Comparison of ENCODE assay signal across 8 mouse cellular contexts in the genomic region with DNA sequence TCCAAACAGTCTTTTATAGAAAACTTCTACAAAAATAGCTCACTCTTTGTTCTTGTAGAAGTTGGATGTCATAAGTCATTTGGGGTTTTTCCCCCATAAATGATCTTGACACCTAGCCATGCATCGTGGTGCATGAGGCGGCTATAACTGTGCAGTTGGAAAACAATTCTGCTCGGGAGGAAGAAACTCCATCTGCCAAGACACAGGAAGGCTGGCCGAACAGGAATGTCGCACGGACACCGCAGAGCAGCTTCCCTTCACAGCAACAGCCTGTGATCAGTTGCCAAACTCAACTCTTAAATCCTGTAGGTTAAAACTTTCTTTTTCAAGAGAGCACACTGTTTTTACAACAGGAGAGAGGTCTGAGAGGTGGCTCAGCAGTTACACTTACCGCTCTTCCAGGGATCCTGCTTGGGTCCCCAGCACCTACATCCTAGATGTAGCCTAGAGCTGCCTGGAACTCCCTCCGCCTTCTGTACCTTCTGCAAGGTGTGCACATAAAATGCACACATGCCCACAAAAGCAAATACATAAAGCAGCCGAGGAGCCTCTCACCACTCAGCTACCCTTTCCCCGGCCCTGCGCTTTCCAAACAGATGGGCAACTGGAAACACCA. TPM values are rescaled to one million over a fixed set of nuclear protein-coding genes. Genes with fewer than 3 reads are reported as not detected.
DNase-seq lines count a peak whose midpoint lies in the region; ATAC-seq and TF ChIP-seq lines count a peak whose summit lies in the region.
"Had no signal": no experiment of that assay in that cellular context is flagged by ENCODE, and none has a peak within 500 bp of the region (broad histone marks: within the 10 kb centered on the region; RNA-seq: fewer than 3 reads in every experiment).

No protein-coding gene starts in this region.

- H3K36me3 ChIP-seq in megakaryocyte, embryonic 14.5 days (replicated peaks; ENCODE audit: low read length): peaks cover 47% of the 10 kb centered on the region
- H3K36me3 ChIP-seq in kidney, embryonic 15.5 days: no peaks in the 10 kb centered on the region
- no peaks in the 10 kb centered on the region for H3K36me3 ChIP-seq in stomach, embryonic 15.5 days

- H3K9me3 ChIP-seq in megakaryocyte, embryonic 14.5 days: 0 out of 2 replicates have a peak, but pooled peaks cover 14% of the 10 kb centered on the region
- H3K9me3 ChIP-seq in kidney, embryonic 15.5 days (replicated peaks): no peaks in the 10 kb centered on the region
- no peaks in the 10 kb centered on the region for H3K9me3 ChIP-seq in stomach, embryonic 15.5 days

- peak overlapping the region; percentile 26; the same call in 1 of the 2 replicates for H3K9ac ChIP-seq in kidney, embryonic 15.5 days
- H3K9ac ChIP-seq in stomach, embryonic 15.5 days: no peak overlapping the region

- 8% methylated on average over 12 of the region's 12 CpGs for WGBS in kidney, embryonic 15.5 days
- WGBS in stomach, embryonic 15.5 days: 37% methylated on average over 12 of the region's 12 CpGs

- no peak for DNase-seq in spleen, adult 18-20 months
- no peak for DNase-seq in spleen, adult 12 weeks (ENCODE audit: low spot score)

- H3K4me3 ChIP-seq in megakaryocyte, embryonic 14.5 days (replicated peaks): peak overlapping the region; percentile 59
- H3K4me3 ChIP-seq in embryonic fibroblast, embryonic 13.5 days (ENCODE audit: insufficient read depth, low read length): no peak overlapping the region
- peak overlapping the region; percentile 24 for H3K4me3 ChIP-seq in kidney, embryonic 15.5 days (replicated peaks)
- no peak overlapping the region for H3K4me3 ChIP-seq in stomach, embryonic 15.5 days (replicated peaks)

- no peaks in the 10 kb centered on the region for H3K27me3 ChIP-seq in megakaryocyte, embryonic 14.5 days (replicated peaks)
- no peaks in the 10 kb centered on the region for H3K27me3 ChIP-seq in kidney, embryonic 15.5 days
- H3K27me3 ChIP-seq in stomach, embryonic 15.5 days (replicated peaks): no peaks in the 10 kb centered on the region

- peak overlapping the region; percentile 43; the same call in 1 of the 2 replicates for H3K27ac ChIP-seq in embryonic fibroblast, embryonic 13.5 days (ENCODE audit: insufficient read depth, low read length)
- peak overlapping the region; percentile 95 for H3K27ac ChIP-seq in kidney, embryonic 15.5 days
- H3K27ac ChIP-seq in stomach, embryonic 15.5 days: peak overlapping the region; percentile 77
- H3K27ac ChIP-seq: macrophage had no signal

- H3K4me2 ChIP-seq in kidney, embryonic 15.5 days: peak overlapping the region; percentile 53
- peak overlapping the region; percentile 17 for H3K4me2 ChIP-seq in stomach, embryonic 15.5 days

- no peak for ATAC-seq in megakaryocyte, adult 5-6 weeks (ENCODE audit: poor library complexity, severe bottlenecking)
- ATAC-seq in kidney, embryonic 15.5 days (replicated peaks; ENCODE audit: low FRiP score): peak; percentile 54
- ATAC-seq in stomach, embryonic 15.5 days (ENCODE audit: insufficient read depth, low FRiP score, low read depth): peak; percentile 24; the same call in 1 of the 2 replicates

- H3K4me1 ChIP-seq in megakaryocyte, embryonic 14.5 days: peaks cover 76% of the 10 kb centered on the region
- H3K4me1 ChIP-seq in embryonic fibroblast, embryonic 13.5 days (ENCODE audit: control insufficient read depth, insufficient read depth, low read length): peaks cover 16% of the 10 kb centered on the region
- peaks cover 84% of the 10 kb centered on the region for H3K4me1 ChIP-seq in kidney, embryonic 15.5 days
- peaks cover 25% of the 10 kb centered on the region for H3K4me1 ChIP-seq in stomach, embryonic 15.5 days

- TF ChIP-seq POLR2A in embryonic fibroblast, embryonic 13.5 days (IDR thresholded peaks at IDR 0.05; ENCODE audit: low read depth, low read length): no peak

- no peak for TF ChIP-seq CTCF in embryonic fibroblast, embryonic 13.5 days (IDR thresholded peaks at IDR 0.05; ENCODE audit: borderline replicate concordance, insufficient read depth, low read length)

RNA-seq across cellular contexts. Expression of a gene that starts 29.4 kb away (rescaled TPM):
- polyA plus RNA-seq in megakaryocyte, embryonic 14.5 days (2012; ENCODE audit: insufficient read depth, low replicate concordance): 10.9 and 14.8 TPM in 2 replicates
- total RNA-seq in megakaryocyte, adult 5-6 weeks (2015): 5.6 and 7.9 TPM in 2 replicates
- total RNA-seq in megakaryocyte, adult 5-6 weeks (2017): 3.6 and 3.7 TPM in 2 replicates
- polyA plus RNA-seq in embryonic fibroblast, embryonic 13.5 days (2011; ENCODE audit: insufficient read length, low read depth, missing spikeins): 10.8 and 13.9 TPM in 2 replicates
- 17.1 and 18.7 TPM in 2 replicates for polyA plus RNA-seq in kidney, embryonic 15.5 days (2015; fragmentation: Nextera tagmentation; extraction: Ambion mirVana)
- polyA plus RNA-seq in stomach, embryonic 15.5 days (2015; fragmentation: Nextera tagmentation; extraction: Ambion mirVana): 14.6 and 18.3 TPM in 2 replicates

Comparison
In these comparisons a context has a peak if more than half of its experiments do, and no peak if none do; other contexts are left out.
1. H3K4me3 ChIP-seq: peak in megakaryocyte, embryonic 14.5 days (single experiment) and kidney, embryonic 15.5 days (single experiment); none in embryonic fibroblast, embryonic 13.5 days (single experiment) and stomach, embryonic 15.5 days (single experiment).
2. H3K27ac ChIP-seq: peak in every context shown above with its lines; median percentile 95 in kidney, embryonic 15.5 days; 77 in stomach, embryonic 15.5 days; 43 in embryonic fibroblast, embryonic 13.5 days.